Mouse (Mus musculus) spleen, postnatal 36 days (tissue): Measurements from ENCODE around the gene B4galnt1.

Source experiments
- DNase-seq, 2 experiments: peaks; one replicate each; pipeline ENCODE4 v3.0.0; 2022; ENCODE audit warnings: low spot score in 2 of 2, mixed read lengths in 1 of 2

Gene B4galnt1

GRCm38 (mm10) chr10:127170002-127170401 is 5.0 kb downstream of the B4galnt1 start:
- DNase-seq, result no peak

- peak; percentile 76 to 79 for DNase-seq
Measured at GRCm38 (mm10) chr10:127170837-127171272, 5.8 kb downstream of the B4galnt1 start.

GRCm38 (mm10) chr10:127171631-127172200 is 6.7 kb downstream of the B4galnt1 start:
- DNase-seq, result no peak

DNA sequence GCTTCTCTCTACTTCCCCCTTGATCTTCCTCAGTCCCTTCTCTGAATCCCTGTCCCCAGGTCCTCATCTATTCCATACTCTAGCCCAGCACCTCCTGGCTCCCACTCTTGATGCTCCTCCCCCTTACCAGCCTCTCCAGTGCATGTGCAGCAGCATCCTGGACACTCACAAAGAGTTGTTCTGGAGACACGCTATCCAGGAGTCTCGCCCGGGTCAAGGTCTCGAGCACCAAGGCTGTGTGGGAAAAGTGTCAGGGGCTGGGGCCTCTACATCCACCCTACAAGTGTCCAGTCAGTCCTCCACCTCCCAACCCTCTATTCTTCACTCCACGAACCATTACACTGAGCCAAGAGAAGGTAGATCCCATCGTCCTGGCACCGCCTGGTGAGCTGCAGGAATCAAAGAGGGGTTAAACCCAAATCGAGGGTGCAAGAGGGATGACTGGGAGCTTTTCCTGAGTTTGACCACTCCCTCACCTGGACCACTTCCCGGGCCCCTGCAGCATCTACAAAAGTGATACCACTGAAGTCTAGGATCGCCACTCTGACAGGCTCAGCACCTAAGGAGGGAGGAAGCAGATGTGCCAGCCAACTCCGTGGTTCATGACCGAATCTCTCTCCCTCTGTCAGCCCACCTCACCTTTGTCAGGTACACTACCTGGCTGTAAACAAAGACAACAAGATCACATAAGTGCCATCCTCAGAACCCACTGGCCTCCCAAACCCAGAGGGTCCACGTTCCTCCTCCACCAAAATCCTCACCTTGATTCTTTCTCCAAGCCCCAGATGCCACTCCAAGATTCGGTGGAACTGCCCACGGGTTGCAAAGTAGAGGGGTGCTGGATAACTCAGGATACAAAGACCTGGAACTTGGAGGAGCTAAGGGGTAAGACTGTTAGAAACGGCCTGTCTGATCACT is 8.4 kb downstream of the B4galnt1 start:
- no peak for DNase-seq

DNA sequence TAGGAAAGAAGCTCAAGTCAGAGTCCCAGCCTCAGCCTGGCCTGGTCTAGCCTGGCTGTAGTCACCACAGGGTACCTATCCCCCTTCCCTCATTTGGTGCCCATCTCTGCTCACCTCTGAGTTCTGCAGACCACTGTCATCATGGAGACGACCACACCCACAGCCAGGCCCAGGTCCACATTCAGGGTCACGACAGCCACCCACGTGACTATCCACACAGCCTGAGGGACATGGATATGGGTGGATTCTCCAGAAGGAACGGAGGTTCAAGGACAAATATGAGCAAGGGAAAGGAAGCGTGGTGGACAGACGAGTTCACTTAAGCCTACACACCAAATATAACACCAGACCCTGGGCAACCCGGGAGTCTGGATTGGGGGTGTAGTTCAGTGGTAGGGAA is 9.1 kb downstream of the B4galnt1 start:
- DNase-seq, result no peak

DNA sequence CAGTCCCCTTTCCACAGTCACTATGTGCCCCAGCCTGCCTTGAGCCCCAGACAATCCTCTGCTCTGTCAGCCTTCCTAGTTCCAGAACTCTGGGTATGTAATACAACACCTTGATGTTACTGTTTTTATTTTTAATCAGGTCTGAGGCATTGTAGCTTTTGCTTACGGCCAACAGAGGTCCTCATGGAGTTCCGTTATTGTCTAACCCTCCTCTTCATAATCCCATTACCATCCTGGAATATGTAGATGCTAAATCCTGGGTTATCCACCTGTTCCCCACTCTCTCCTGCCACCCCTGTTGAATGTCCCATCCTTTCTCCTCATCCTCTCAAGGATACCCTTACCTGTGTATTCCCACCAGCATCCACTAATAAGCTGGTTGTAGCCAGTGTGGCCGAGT is 11.2 kb downstream of the B4galnt1 start:
- DNase-seq, result no peak

DNA sequence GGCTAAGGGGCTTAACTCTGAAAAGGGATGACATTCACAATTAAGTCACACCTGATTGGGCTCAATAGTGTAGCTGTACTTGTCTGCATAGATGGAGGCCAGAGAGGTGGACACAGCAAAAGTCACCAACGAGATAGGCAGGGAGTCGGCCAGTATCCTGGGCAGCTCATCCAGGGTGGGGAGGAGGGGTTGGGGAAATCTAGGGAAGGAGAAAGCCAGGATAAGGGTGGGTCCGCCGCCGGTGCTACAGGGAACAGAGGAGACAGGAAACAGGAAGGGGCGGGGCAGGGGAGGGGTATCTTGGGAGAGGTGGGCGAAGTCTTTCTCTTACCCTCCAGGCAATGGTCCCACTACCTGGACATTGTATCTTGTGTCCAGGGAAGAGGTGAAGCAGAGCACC is 11.7 kb downstream of the B4galnt1 start:
- no peak for DNase-seq

- DNase-seq, result no peak
Measured at GRCm38 (mm10) chr10:127177235-127177634, 12.2 kb downstream of the B4galnt1 start.

GRCm38 (mm10) chr10:127177719-127178118 is 12.7 kb downstream of the B4galnt1 start:
- no peak for DNase-seq

DNA sequence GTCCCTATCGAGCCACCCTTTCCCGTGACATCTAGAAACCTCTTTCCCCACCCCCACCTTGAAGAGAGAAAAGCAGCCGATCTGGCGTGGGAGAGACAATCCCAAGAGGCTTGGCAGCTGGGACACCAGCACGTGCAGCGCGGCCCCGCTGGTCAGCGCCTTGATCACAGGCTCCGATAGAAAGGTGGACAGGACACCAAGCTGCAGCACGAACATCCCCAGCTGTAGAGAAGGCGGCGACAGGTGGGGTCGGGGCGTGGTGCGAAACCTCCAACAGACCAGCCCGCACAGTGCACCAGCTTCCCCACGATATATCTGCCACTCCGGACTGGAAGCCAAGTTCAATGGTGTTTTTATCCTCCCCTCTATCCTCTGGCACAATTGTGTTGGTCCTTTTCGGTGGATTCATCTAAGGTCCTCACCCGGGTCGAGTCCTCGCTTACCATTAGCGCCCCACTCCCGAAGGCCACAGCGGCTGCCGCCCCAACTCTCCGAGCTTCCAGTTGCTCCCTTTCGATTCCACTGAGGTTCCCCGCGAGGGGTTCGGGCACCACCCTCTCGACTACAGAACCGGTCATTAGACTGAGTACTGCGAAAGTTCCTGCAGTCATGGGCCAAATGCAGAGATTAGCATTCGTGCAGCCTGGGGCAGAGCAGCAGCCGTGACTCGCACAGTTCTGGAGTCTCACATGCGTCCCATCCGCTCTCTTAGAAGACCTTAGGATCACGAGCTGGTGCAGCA is 13.4 kb downstream of the B4galnt1 start:
- DNase-seq, result no peak

DNA sequence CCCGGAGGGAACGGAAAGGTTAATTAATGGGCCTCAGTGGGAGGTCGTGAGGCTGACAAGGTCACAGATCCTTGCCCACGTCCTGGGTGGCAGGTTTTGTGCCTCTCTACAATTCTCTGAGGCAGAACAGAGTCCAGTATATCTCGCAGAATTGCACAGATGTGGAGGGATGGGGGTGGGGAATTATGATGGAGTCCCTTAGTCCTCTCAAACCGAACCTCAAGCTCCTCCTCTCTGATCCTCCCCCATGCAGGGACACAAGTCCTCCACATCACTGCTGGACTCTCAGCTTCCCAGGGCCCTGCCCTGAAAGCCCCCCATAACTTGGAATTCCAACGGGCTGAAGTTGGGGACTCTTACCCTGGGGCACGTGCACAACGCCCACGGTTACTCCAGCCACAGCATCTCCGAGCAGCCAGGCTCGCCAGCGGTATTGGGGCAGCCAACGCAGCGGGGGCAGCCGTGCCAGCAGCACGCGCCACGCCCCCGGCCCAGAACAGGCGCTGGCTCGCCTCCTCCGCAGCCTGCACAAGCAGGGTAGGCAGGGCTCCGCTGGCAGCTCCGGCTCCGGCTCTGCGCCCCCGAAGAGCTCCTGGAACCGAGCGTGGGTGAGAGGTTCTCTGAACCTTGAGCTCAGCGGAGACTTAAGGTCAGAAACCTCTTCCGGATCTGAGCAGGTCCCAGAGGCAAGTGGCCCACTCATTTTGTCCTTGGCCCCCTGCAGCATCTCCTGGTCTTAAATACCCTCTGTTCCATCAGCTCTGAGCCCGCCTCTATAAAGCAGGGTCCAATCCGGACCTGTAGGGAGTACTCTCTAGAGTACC is 15.1 kb downstream of the B4galnt1 start, which contains the start of gene Slc26a10:
Slc26a10 (minus strand) TSS at position 775 of the 824 bp plus-strand sequence.
- DNase-seq, result no peak

DNA sequence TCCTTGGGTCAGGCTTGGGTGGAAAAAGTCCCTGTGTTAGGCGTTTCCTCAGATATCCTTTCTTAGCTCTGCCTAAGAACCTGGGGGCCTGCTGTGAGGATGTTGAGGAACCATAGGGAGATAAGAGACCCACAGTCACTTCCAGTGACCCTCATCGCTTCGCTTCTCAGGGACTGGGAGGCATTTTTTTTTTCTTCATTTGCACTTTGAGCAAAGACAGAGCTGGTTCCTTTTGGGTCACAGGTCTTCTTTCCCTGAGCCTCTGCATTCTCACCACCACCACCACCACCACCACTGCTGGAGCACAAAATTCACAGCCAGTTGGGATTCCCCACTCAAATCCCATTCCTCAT is 15.6 kb downstream of the B4galnt1 start:
- DNase-seq, result no peak

- no peak for DNase-seq
Measured at GRCm38 (mm10) chr10:127181566-127181965, 16.5 kb downstream of the B4galnt1 start.

GRCm38 (mm10) chr10:127182624-127183023 is 17.6 kb downstream of the B4galnt1 start:
- DNase-seq, result no peak

- DNase-seq, result no peak
Measured at GRCm38 (mm10) chr10:127183759-127184158, 18.7 kb downstream of the B4galnt1 start.

DNA sequence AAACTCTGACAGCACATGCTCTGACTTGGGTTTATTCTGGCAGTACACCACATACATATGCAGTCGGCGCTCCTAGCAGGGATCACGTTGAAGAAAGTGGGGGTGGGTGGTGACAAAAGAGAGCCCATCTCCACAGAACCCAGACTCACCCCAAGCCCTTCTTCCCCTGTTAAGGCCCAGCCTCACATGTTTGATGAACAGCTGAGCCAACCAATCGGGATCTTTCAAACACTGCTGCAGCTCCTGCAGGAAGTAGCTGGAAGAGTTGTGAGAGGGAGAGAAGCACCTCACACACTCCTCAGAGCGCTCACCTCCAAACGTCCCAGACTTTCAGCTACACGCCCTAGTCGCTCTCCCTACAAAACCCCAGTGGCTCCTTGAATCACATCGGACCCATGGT is 20.1 kb downstream of the B4galnt1 start:
- no peak for DNase-seq

DNA sequence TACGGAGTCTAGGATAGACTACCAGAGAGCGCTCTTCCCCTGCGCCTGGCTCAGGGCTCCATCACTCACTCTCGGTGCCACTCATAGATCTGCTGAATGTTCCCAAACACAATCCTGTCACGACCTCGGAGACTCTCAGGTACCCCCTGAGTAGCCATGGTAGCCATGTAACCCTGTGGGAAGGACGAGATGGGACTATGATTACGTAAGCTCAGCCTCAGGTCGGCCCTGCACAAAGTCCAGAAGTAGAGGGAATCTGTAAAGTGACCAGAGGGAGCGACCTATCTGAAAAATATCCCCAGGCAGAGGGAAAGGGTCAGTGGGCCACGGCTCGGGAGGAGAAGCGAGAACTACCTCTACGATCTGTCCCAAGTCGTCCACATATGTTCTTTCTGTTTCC is 20.5 kb downstream of the B4galnt1 start:
- DNase-seq, result no peak

DNA sequence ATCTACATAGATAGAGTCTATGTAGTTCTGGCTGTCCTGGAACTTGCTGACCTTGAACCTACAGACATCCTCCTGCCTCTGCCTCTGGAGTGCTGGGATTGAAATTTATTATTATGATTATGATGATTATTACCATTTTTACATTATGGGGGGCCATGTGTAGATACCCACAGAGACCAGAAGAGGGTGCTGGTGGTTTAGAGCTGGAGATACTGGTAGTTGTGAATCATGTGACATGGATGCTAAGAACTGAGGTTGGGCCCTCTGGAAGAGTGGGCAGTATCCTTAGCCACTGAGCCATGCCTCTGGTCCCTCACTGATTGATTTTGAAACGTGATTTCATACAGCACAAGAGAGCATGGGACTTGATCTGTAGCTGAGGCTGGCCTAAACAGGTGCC is 21.4 kb downstream of the B4galnt1 start:
- DNase-seq, result no peak

DNA sequence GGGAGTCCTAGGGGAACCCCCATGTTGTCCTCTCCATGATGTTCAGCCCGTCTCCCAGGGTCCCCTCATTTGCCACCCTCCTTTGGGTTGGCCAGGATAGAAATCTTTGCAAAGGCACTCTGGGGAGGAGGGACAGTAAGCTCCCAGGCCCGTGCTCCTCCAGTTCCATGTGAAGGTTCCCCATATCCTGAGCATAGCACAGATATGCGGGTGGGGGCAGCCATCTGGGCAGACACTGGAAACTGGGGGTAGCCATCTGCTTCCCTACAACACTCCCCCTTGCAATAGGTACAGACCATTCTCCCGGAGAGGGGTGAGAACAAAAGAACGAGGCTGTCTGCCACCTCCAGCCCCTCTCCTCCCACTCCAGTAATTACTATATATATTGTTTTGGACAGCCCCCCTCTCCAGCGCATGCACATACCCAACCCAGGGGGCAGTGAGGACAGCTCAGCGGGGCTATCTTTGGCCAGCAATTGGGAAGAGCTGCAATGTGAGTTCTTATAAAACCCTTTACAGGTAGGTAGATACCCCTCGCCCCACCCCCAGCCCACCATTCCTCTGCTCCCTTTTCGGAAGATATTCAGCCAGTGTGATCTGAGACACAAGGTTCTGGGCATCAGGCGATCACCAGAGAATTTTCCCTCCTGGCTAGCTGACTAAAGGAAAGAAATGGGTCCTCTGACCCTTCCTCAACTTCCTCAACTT is 22.5 kb downstream of the B4galnt1 start:
- DNase-seq, result no peak

DNA sequence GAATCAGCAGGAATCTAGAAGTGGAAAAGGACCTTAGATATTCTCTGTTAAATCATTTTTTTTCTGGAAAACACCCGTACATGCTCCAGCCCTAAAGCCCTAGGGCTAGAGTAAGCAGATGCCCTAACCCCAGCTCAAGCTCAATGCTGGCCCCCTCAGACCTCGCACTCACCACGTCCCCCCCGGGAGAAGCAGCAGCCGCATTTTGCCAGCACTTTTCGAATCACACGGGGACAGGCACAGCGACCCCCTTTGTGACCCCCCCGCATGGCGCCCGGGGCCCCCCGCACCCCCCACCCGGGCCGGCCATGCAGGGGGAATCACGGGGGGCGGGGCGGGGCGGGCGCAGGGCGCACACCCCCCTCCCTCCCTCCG is 23.0 kb downstream of the B4galnt1 start:
- DNase-seq, result no peak
